Mouse (Mus musculus): ENCODE measurements around the gene Hdac5. TPM values are rescaled to one million over a fixed set of nuclear protein-coding genes. Genes with fewer than 3 reads are reported as not detected.
A peak's percentile ranks its signal among the peaks of the same experiment; 100 is the strongest.

Gene Hdac5
- polyA plus RNA-seq, 1 experiment from 2014 or later, result 26.0 TPM

GRCm38 (mm10) chr11:102263211-102263610 lies 33.2 kb upstream of the Hdac5 start:
- no peaks in the 10 kb centered on the region for H3K27me3 ChIP-seq (replicated peaks; ENCODE audit: control insufficient read depth, insufficient read depth, low read length)
- no peak for ATAC-seq (replicated peaks; ENCODE audit: low FRiP score)
- H3K9me3 ChIP-seq (ENCODE audit: control insufficient read depth, low read length), result no peaks in the 10 kb centered on the region
- no peak overlapping the region for H3K9ac ChIP-seq (ENCODE audit: low read depth, low read length)
- H3K4me1 ChIP-seq (replicated peaks; ENCODE audit: control insufficient read depth, insufficient read depth, low read length), result peaks cover 4% of the 10 kb centered on the region
- no peak overlapping the region for H3K4me3 ChIP-seq (ENCODE audit: low read depth, low read length)
- peaks cover 13% of the 10 kb centered on the region for H3K36me3 ChIP-seq (ENCODE audit: control insufficient read depth, insufficient read depth, low read length)
- no peak overlapping the region for H3K4me2 ChIP-seq
- no peak overlapping the region for H3K27ac ChIP-seq (ENCODE audit: low read depth, low read length)
- WGBS, result 96% methylated on average over 7 of the region's 7 CpGs
- no peak for DNase-seq (ENCODE audit: low spot score)

DNA sequence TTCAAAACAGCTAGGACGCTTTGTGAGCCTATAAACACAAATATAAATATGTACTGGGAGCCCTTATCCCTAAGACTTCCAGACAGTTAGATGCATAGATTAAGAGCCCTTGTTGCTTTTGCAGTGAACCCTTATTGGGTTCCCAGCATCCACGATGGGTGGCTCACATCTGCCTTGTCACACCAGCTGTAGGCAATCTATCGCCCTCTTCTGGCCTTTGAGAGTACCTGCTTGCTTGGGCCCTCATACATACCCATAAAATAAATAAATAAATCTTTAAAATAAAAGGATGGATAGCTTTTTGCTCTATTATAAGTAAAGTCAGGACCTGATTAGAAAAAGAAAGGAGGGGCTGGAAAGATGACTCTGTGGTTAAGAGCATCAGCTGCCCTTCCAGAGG lies 28.6 kb upstream of the Hdac5 start:
- Histone ChIP-seq H3K4me2 (no peak overlapping the region), H3K9ac (ENCODE audit: low read depth, low read length) (no peak overlapping the region), H3K27ac (ENCODE audit: low read depth, low read length) (no peak overlapping the region), H3K27me3 (replicated peaks; ENCODE audit: control insufficient read depth, insufficient read depth, low read length) (no peaks in the 10 kb centered on the region), H3K4me3 (ENCODE audit: low read depth, low read length) (no peak overlapping the region), H3K4me1 (replicated peaks; ENCODE audit: control insufficient read depth, insufficient read depth, low read length) (peaks cover 11% of the 10 kb centered on the region), H3K36me3 (ENCODE audit: control insufficient read depth, insufficient read depth, low read length) (peaks cover 20% of the 10 kb centered on the region), H3K9me3 (ENCODE audit: control insufficient read depth, low read length) (no peaks in the 10 kb centered on the region)
- WGBS, result 95% methylated on average over 3 of the region's 3 CpGs
- ATAC-seq (replicated peaks; ENCODE audit: low FRiP score) (no peak), DNase-seq (ENCODE audit: low spot score) (no peak)

- Histone ChIP-seq H3K27me3 (replicated peaks; ENCODE audit: control insufficient read depth, insufficient read depth, low read length) (no peaks in the 10 kb centered on the region), H3K4me3 (ENCODE audit: low read depth, low read length) (no peak overlapping the region), H3K9ac (ENCODE audit: low read depth, low read length) (no peak overlapping the region), H3K4me1 (replicated peaks; ENCODE audit: control insufficient read depth, insufficient read depth, low read length) (peaks cover 11% of the 10 kb centered on the region), H3K27ac (ENCODE audit: low read depth, low read length) (no peak overlapping the region), H3K36me3 (ENCODE audit: control insufficient read depth, insufficient read depth, low read length) (peaks cover 20% of the 10 kb centered on the region), H3K4me2 (no peak overlapping the region), H3K9me3 (ENCODE audit: control insufficient read depth, low read length) (no peaks in the 10 kb centered on the region)
- WGBS, result 73% methylated on average over 6 of the region's 6 CpGs
- ATAC-seq (replicated peaks; ENCODE audit: low FRiP score) (no peak), DNase-seq (ENCODE audit: low spot score) (no peak)
Observed at GRCm38 (mm10) chr11:102258095-102258494, 28.1 kb upstream of the Hdac5 start.

DNA sequence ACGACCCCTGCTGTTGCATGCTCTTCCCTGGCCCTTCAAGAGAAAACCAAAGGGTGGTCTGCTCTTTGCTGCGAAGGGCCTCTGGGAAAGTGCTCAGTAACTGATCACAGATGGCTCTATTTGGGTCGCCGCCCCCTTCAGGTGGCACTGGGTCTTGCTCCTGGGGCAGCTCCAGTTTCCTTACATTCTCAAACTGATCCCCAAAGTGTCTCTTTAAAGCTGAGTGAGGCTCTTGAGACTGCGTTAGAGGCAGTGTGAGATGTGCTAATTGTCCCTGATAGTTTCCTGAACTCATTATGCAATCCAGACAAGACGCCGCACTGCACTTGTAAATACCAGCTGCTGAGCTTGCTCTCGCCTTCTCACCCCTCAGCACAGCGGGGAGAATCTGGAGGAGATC lies 27.5 kb upstream of the Hdac5 start:
- Histone ChIP-seq H3K36me3 (ENCODE audit: control insufficient read depth, insufficient read depth, low read length) (peaks cover 20% of the 10 kb centered on the region), H3K4me2 (no peak overlapping the region), H3K4me1 (replicated peaks; ENCODE audit: control insufficient read depth, insufficient read depth, low read length) (peaks cover 11% of the 10 kb centered on the region), H3K9ac (ENCODE audit: low read depth, low read length) (no peak overlapping the region), H3K4me3 (ENCODE audit: low read depth, low read length) (no peak overlapping the region), H3K27me3 (replicated peaks; ENCODE audit: control insufficient read depth, insufficient read depth, low read length) (no peaks in the 10 kb centered on the region), H3K27ac (ENCODE audit: low read depth, low read length) (no peak overlapping the region), H3K9me3 (ENCODE audit: control insufficient read depth, low read length) (no peaks in the 10 kb centered on the region)
- ATAC-seq (replicated peaks; ENCODE audit: low FRiP score) (no peak), DNase-seq (ENCODE audit: low spot score) (no peak)
- 59% methylated on average over 9 of the region's 9 CpGs for WGBS

- 11% methylated on average over 9 of the region's 9 CpGs for WGBS
- H3K4me2 ChIP-seq, result peak overlapping the region; percentile 77
- DNase-seq (ENCODE audit: low spot score) (no peak), ATAC-seq (replicated peaks; ENCODE audit: low FRiP score) (peak; percentile 35; the same call in 1 of the 2 replicates)
- H3K27me3 ChIP-seq (replicated peaks; ENCODE audit: control insufficient read depth, insufficient read depth, low read length), result 0 out of 2 replicates have a peak, but pooled peaks cover 2% of the 10 kb centered on the region
- H3K4me3 ChIP-seq (ENCODE audit: low read depth, low read length), result peak overlapping the region; percentile 77
- H3K27ac ChIP-seq (ENCODE audit: low read depth, low read length), result peak overlapping the region; percentile 40; the same call in 1 of the 2 replicates
- peak overlapping the region; percentile 82 for H3K9ac ChIP-seq (ENCODE audit: low read depth, low read length)
- peaks cover 17% of the 10 kb centered on the region for H3K4me1 ChIP-seq (replicated peaks; ENCODE audit: control insufficient read depth, insufficient read depth, low read length)
- H3K9me3 ChIP-seq (ENCODE audit: control insufficient read depth, low read length), result no peaks in the 10 kb centered on the region
- peaks cover 8% of the 10 kb centered on the region for H3K36me3 ChIP-seq (ENCODE audit: control insufficient read depth, insufficient read depth, low read length)
Observed at GRCm38 (mm10) chr11:102249351-102250090, 19.6 kb upstream of the Hdac5 start.

DNA sequence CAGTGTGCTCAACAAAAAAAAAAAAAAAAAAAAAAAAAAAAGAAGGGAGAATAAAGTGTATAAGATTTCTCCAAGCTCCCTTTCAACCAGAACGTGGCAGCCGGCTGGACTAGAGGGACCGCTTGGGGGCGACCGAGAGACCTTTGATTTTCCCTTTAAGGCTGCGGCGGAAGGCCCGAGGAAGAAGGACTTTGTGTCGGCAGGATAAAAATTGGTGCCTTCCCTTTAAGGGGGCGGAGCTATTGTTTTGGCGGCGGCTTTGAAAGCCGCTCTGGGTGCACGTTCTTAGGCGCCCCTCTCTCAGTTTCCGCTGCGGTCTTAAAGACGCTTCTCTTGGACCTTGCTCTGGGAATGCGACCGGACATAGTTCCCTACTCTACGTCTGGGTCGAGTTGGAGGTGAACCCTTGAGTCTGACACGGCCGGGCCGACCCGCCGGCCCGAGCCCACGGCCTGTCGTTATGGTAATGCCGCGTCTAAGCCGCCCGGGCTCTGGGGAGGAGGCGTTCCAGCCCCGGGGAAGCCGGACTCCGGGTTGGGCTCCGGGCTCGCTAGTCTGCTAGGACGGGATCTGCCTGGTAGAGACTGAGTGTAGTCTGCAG lies 18.8 kb upstream of the Hdac5 start, which contains the start of gene BC030867:
Gene BC030867 (plus strand): TSS at position 253 of the 601 bp plus-strand sequence.
- Histone ChIP-seq H3K27ac (ENCODE audit: low read depth, low read length) (peak within 1 kb of the TSS; percentile 40; the same call in 1 of the 2 replicates), H3K4me1 (replicated peaks; ENCODE audit: control insufficient read depth, insufficient read depth, low read length) (peaks cover 17% of the 10 kb centered on the region), H3K4me2 (peak within 1 kb of the TSS; percentile 77), H3K9me3 (ENCODE audit: control insufficient read depth, low read length) (no peaks in the 10 kb centered on the region), H3K36me3 (ENCODE audit: control insufficient read depth, insufficient read depth, low read length) (peaks cover 8% of the 10 kb centered on the region), H3K4me3 (ENCODE audit: low read depth, low read length) (peak within 1 kb of the TSS; percentile 77), H3K9ac (ENCODE audit: low read depth, low read length) (peak within 1 kb of the TSS; percentile 82), H3K27me3 (replicated peaks; ENCODE audit: control insufficient read depth, insufficient read depth, low read length) (0 out of 2 replicates have a peak, but pooled peaks cover 2% of the 10 kb centered on the region)
- under 1% methylated on average over 41 of the region's 41 CpGs for WGBS
- ATAC-seq (replicated peaks; ENCODE audit: low FRiP score), result peak; percentile 76
- DNase-seq (ENCODE audit: low spot score), result peak; percentile 97

- Histone ChIP-seq H3K4me1 (replicated peaks; ENCODE audit: control insufficient read depth, insufficient read depth, low read length) (peaks cover 17% of the 10 kb centered on the region), H3K27me3 (replicated peaks; ENCODE audit: control insufficient read depth, insufficient read depth, low read length) (0 out of 2 replicates have a peak, but pooled peaks cover 2% of the 10 kb centered on the region), H3K9ac (ENCODE audit: low read depth, low read length) (no peak overlapping the region), H3K36me3 (ENCODE audit: control insufficient read depth, insufficient read depth, low read length) (peaks cover 8% of the 10 kb centered on the region), H3K4me3 (ENCODE audit: low read depth, low read length) (no peak overlapping the region), H3K27ac (ENCODE audit: low read depth, low read length) (no peak overlapping the region), H3K4me2 (no peak overlapping the region), H3K9me3 (ENCODE audit: control insufficient read depth, low read length) (no peaks in the 10 kb centered on the region)
- DNase-seq (ENCODE audit: low spot score) (no peak), ATAC-seq (replicated peaks; ENCODE audit: low FRiP score) (no peak)
- WGBS, result 87% methylated on average over 4 of the region's 4 CpGs
Observed at GRCm38 (mm10) chr11:102246871-102247270, 16.9 kb upstream of the Hdac5 start.

GRCm38 (mm10) chr11:102246273-102246635 lies 16.3 kb upstream of the Hdac5 start:
- peaks cover 3% of the 10 kb centered on the region; the same call in 1 of the 2 replicates for H3K36me3 ChIP-seq (ENCODE audit: control insufficient read depth, insufficient read depth, low read length)
- ATAC-seq (replicated peaks; ENCODE audit: low FRiP score), result no peak
- H3K27me3 ChIP-seq (replicated peaks; ENCODE audit: control insufficient read depth, insufficient read depth, low read length), result 0 out of 2 replicates have a peak, but pooled peaks cover 2% of the 10 kb centered on the region
- DNase-seq (ENCODE audit: low spot score), result no peak
- H3K27ac ChIP-seq (ENCODE audit: low read depth, low read length), result no peak overlapping the region
- no peak overlapping the region for H3K9ac ChIP-seq (ENCODE audit: low read depth, low read length)
- peaks cover 17% of the 10 kb centered on the region for H3K4me1 ChIP-seq (replicated peaks; ENCODE audit: control insufficient read depth, insufficient read depth, low read length)
- 82% methylated on average over 6 of the region's 6 CpGs for WGBS
- H3K4me3 ChIP-seq (ENCODE audit: low read depth, low read length), result no peak overlapping the region
- no peak overlapping the region for H3K4me2 ChIP-seq
- no peaks in the 10 kb centered on the region for H3K9me3 ChIP-seq (ENCODE audit: control insufficient read depth, low read length)

All from liver, embryonic 11.5 days (tissue).